Mouse (Mus musculus): Measurements from ENCODE around the gene Polr2h.

Polr2h gene

GRCm38 (mm10) chr16:20701729-20702521 lies 15.5 kb upstream of the Polr2h start:
- no peak for DNase-seq (ENCODE audit: low spot score)

GRCm38 (mm10) chr16:20702522-20702893 lies 15.0 kb upstream of the Polr2h start:
- no peak for DNase-seq (ENCODE audit: low spot score)

GRCm38 (mm10) chr16:20703071-20703470 lies 14.4 kb upstream of the Polr2h start:
- DNase-seq (ENCODE audit: low spot score) = no peak

GRCm38 (mm10) chr16:20703699-20704400 lies 13.6 kb upstream of the Polr2h start:
- no peak for DNase-seq (ENCODE audit: low spot score)

GRCm38 (mm10) chr16:20705786-20706185 lies 11.7 kb upstream of the Polr2h start:
- no peak for DNase-seq (ENCODE audit: low spot score)

- no peak for DNase-seq (ENCODE audit: low spot score)
These were observed 10.9 kb upstream of the Polr2h start for GRCm38 (mm10) chr16:20706407-20707055.

GRCm38 (mm10) chr16:20708220-20708938 lies 9.1 kb upstream of the Polr2h start:
- DNase-seq (ENCODE audit: low spot score) = no peak

GRCm38 (mm10) chr16:20708939-20709734 lies 8.3 kb upstream of the Polr2h start:
- no peak for DNase-seq (ENCODE audit: low spot score)

GRCm38 (mm10) chr16:20710370-20710769 lies 7.1 kb upstream of the Polr2h start:
- DNase-seq (ENCODE audit: low spot score) = no peak

- DNase-seq (ENCODE audit: low spot score) = no peak
These were observed 6.7 kb upstream of the Polr2h start for GRCm38 (mm10) chr16:20710810-20711209.

GRCm38 (mm10) chr16:20712190-20712589 lies 5.3 kb upstream of the Polr2h start:
- no peak for DNase-seq (ENCODE audit: low spot score)

GRCm38 (mm10) chr16:20712889-20713288 lies 4.6 kb upstream of the Polr2h start:
- no peak for DNase-seq (ENCODE audit: low spot score)

- DNase-seq (ENCODE audit: low spot score) = no peak
These were observed 3.0 kb upstream of the Polr2h start for GRCm38 (mm10) chr16:20714307-20715080.

GRCm38 (mm10) chr16:20715161-20715560 lies 2.3 kb upstream of the Polr2h start:
- no peak for DNase-seq (ENCODE audit: low spot score)

- no peak for DNase-seq (ENCODE audit: low spot score)
These were observed 1.9 kb upstream of the Polr2h start for GRCm38 (mm10) chr16:20715566-20715965.

- no peak for DNase-seq (ENCODE audit: low spot score)
These were observed 1.3 kb upstream of the Polr2h start for GRCm38 (mm10) chr16:20715976-20716840.

- no peak for DNase-seq (ENCODE audit: low spot score)
These were observed 654 bp upstream of the Polr2h start for GRCm38 (mm10) chr16:20716841-20717180.

- DNase-seq (ENCODE audit: low spot score) = no peak
These were observed 659 bp downstream of the Polr2h start for GRCm38 (mm10) chr16:20717978-20718670.

- DNase-seq (ENCODE audit: low spot score) = no peak
These were observed 4.3 kb downstream of the Polr2h start for GRCm38 (mm10) chr16:20721808-20722207.

Measured in layer of hippocampus, adult 9-10 months (tissue).